Mouse (Mus musculus) CD4-positive, CD25-positive, alpha-beta regulatory T cell, adult 4 months (primary cell): Measurements from ENCODE around the gene C1ql1. TPM values are rescaled to one million over a fixed set of nuclear protein-coding genes. Genes with fewer than 3 reads are reported as not detected.

Experiments used
- ATAC-seq: one replicate; pipeline ENCODE4 v1.8.0; 2017
- polyA plus RNA-seq, 2 experiments: library from polyadenylated mRNA; unstranded; fragments of 100-300 nt; shearing (Covaris generic); gene quantifications; one replicate each; pipeline ENCODE4 v1.2.1; 2017

C1ql1 gene
- polyA plus RNA-seq, 2 experiments from 2014 or later, result not detected

DNA sequence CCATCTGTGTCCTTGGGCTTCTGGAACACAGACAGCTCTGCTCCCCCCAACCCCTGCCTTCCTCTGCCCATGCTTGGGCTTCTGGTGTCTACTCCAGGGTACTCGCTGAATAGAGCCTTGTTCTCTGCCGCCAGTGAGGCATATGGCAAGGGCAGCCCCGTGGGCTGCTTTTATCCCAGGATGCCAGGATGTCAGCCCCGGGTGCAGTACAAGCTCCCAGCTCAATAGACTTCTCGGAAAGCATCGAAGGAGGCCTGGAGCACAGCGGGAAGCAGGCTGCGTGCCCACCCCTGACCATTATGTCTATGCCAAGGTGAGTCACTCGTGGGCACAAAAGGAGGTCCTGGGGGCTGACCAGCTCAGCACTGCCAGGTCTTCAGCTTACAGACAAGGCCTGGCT is 48.1 kb downstream of the C1ql1 start:
- ATAC-seq, result no peak

GRCm38 (mm10) chr11:102896641-102897040 is 49.8 kb downstream of the C1ql1 start:
- no peak for ATAC-seq

GRCm38 (mm10) chr11:102895779-102896178 is 50.7 kb downstream of the C1ql1 start:
- ATAC-seq, result no peak

DNA sequence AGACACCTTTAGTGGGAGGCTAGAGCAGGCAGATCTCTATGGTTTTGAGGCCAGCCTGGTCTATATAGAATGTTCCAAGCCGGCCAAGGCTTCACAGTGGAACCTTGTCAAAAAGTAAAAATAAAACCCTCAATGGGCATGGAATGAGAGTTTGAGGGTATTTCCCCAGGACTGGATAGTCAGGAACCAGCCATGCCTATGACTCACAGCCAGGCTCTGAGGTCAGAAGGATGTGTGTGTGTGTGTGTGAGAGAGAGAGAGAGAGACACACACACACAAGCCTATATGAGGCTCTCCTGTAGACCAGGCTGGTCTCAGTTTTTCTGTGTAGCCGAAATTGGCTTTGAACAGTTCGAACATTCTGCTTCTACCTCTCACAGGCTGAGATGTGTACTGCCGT is 51.8 kb downstream of the C1ql1 start:
- no peak for ATAC-seq

GRCm38 (mm10) chr11:102893015-102893651 is 53.4 kb downstream of the C1ql1 start:
- peak; percentile 53 for ATAC-seq

DNA sequence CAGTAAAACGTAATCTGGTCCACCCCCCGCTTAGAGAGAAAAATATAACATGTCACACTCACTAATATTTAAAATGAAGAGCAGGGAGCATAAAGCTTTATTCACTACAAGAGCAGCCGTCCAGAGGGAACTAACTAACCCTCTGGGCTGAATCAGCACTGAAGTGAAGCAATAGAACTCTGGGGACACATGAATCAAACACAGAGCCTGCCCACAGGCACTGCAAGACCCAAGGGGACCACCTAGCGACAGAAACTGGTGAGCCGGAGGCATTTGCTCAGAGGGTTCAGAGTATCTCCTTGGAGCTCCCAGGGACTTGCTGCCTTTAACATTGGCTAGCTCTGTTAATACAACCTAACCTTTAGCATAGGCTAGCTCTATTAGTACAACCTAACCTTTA is 56.4 kb downstream of the C1ql1 start:
- no peak for ATAC-seq

Other genes with a start within 250 kb of the C1ql1 start
- 10 to 100 TPM; 30.6 to 38.0 TPM for gene Ccdc43, start 248.9 kb downstream of the C1ql1 start, polyA plus RNA-seq
- not detected for gene Adam11, start 185.2 kb downstream of the C1ql1 start, polyA plus RNA-seq
- gene Gjc1, start 127.0 kb downstream of the C1ql1 start, polyA plus RNA-seq, result under 1 TPM in 1 of 2 experiments, not detected in 1; 0.28 TPM
- gene Higd1b, start 110.8 kb downstream of the C1ql1 start, polyA plus RNA-seq, result not detected
- 100 to 1,000 TPM in 1 of 2 experiments, 10 to 100 TPM in 1; 97.2 to 170 TPM for gene Eftud2, start 65.7 kb downstream of the C1ql1 start, polyA plus RNA-seq
- not detected for gene Ccdc103, start 65.5 kb downstream of the C1ql1 start, polyA plus RNA-seq
- not detected for gene Fam187a, start 61.5 kb downstream of the C1ql1 start, polyA plus RNA-seq
- gene Gfap, start 45.8 kb downstream of the C1ql1 start, polyA plus RNA-seq, result not detected
- gene Kif18b, start 21.6 kb downstream of the C1ql1 start, polyA plus RNA-seq, result under 1 TPM; 0.28 to 0.76 TPM
- gene Nmt1, start 81.5 kb upstream of the C1ql1 start, polyA plus RNA-seq, result 100 to 1,000 TPM; 111 TPM
- 10 to 100 TPM; 26.4 to 32.5 TPM for gene Dcakd, start 81.6 kb upstream of the C1ql1 start, polyA plus RNA-seq
- under 1 TPM; 0.41 to 0.51 TPM for gene Plcd3, start 155.0 kb upstream of the C1ql1 start, polyA plus RNA-seq
- gene Acbd4, start 155.0 kb upstream of the C1ql1 start, polyA plus RNA-seq, result 10 to 100 TPM; 19.7 to 25.2 TPM
- gene Hexim1, start 169.5 kb upstream of the C1ql1 start, polyA plus RNA-seq, result 1 to 10 TPM; 2.6 to 4.3 TPM
- gene Hexim2, start 185.7 kb upstream of the C1ql1 start, polyA plus RNA-seq, result 1 to 10 TPM; 2.3 to 4.5 TPM
- gene Fmnl1, start 224.4 kb upstream of the C1ql1 start, polyA plus RNA-seq, result 10 to 100 TPM; 54.2 to 69.6 TPM